Mouse (Mus musculus) kidney, embryonic 16.5 days (tissue): Measurements from ENCODE around the gene C1qtnf6. TPM values are rescaled to one million over a fixed set of nuclear protein-coding genes. Genes with fewer than 3 reads are reported as not detected.
A peak's percentile ranks its signal among the peaks of the same experiment; 100 is the strongest.

ENCODE experiments used
- ATAC-seq: fragments of 200-750 bp; cut with Nextera tagmentation; 2 replicates; pipeline ENCODE4 v1.8.0; 2017; ENCODE audit warnings: moderate TSS enrichment; ENCODE audit not compliant: low FRiP score, low TSS enrichment
- H3K27ac ChIP-seq: fragments of 300-500 bp; sonication (generic); 2 replicates; pipeline ENCODE4 v1.5.1; 2014; ENCODE audit warnings: low read length
- H3K27me3 ChIP-seq: fragments of 300-500 bp; sonication (generic); 2 replicates; pipeline ENCODE4 v1.6.1; 2014; ENCODE audit warnings: low read length, control low read depth, mixed read lengths; ENCODE audit not compliant: insufficient read depth
- H3K36me3 ChIP-seq: fragments of 300-500 bp; sonication (generic); 2 replicates; pipeline ENCODE4 v1.6.1; 2014; ENCODE audit warnings: low read length, control low read depth, mixed read lengths; ENCODE audit not compliant: insufficient read depth
- H3K4me1 ChIP-seq: fragments of 300-500 bp; sonication (generic); 2 replicates; pipeline ENCODE4 v1.6.1; 2014; ENCODE audit warnings: low read length, control low read depth, mixed read lengths; ENCODE audit not compliant: insufficient read depth
- H3K4me2 ChIP-seq: fragments of 300-500 bp; sonication (generic); replicated peaks from 2 replicates; pipeline ENCODE4 v1.6.1; 2014; ENCODE audit warnings: low read depth, low read length
- H3K4me3 ChIP-seq: fragments of 300-500 bp; sonication (generic); 2 replicates; pipeline ENCODE4 v1.5.1; 2014; ENCODE audit warnings: mild to moderate bottlenecking, low read length
- H3K9ac ChIP-seq: fragments of 300-500 bp; sonication (generic); replicated peaks from 2 replicates; pipeline ENCODE4 v1.6.1; 2014; ENCODE audit warnings: low read length
- H3K9me3 ChIP-seq: fragments of 300-500 bp; sonication (generic); 2 replicates; pipeline ENCODE4 v1.6.1; 2016; ENCODE audit warnings: low read length, control low read depth
- WGBS: fragments of 180-500 bp; shearing (Covaris S2); extraction: QIAGEN DNeasy Blood & Tissue Kit; methylation state at CpG from one replicate; pipeline ENCODE4 v1.1.7; 2014; 5-methylcytosine and 5-hydroxymethylcytosine counted together
- polyA plus RNA-seq: library from polyadenylated mRNA; unstranded; fragments of >200 nt; fragmentation: Nextera tagmentation; extraction: Ambion mirVana; gene quantifications from 2 replicates; pipeline ENCODE4 v1.2.1, GENCODE M21; 2015

The C1qtnf6 gene
- polyA plus RNA-seq, 1 experiment from 2014 or later = 33.7 TPM

GRCm38 (mm10) chr15:78563344-78563743, 32.1 kb upstream of the C1qtnf6 start:
- H3K27ac ChIP-seq = no peak overlapping the region
- H3K4me1 ChIP-seq = no peaks in the 10 kb centered on the region
- H3K27me3 ChIP-seq = no peaks in the 10 kb centered on the region
- WGBS = 91% methylated on average over 3 of the region's 3 CpGs
- no peak for ATAC-seq
- H3K4me2 ChIP-seq = no peak overlapping the region
- H3K36me3 ChIP-seq = no peaks in the 10 kb centered on the region
- no peaks in the 10 kb centered on the region for H3K9me3 ChIP-seq
- no peak overlapping the region for H3K9ac ChIP-seq
- H3K4me3 ChIP-seq = no peak overlapping the region

GRCm38 (mm10) chr15:78559141-78559979, 28.1 kb upstream of the C1qtnf6 start:
- no peak overlapping the region for H3K9ac ChIP-seq
- no peak for ATAC-seq
- 48% methylated on average over 11 of the region's 11 CpGs for WGBS
- H3K4me2 ChIP-seq = no peak overlapping the region
- H3K27ac ChIP-seq = no peak overlapping the region
- no peaks in the 10 kb centered on the region for H3K4me1 ChIP-seq
- H3K36me3 ChIP-seq = no peaks in the 10 kb centered on the region
- H3K27me3 ChIP-seq = no peaks in the 10 kb centered on the region
- no peak overlapping the region for H3K4me3 ChIP-seq
- H3K9me3 ChIP-seq = no peaks in the 10 kb centered on the region

DNA sequence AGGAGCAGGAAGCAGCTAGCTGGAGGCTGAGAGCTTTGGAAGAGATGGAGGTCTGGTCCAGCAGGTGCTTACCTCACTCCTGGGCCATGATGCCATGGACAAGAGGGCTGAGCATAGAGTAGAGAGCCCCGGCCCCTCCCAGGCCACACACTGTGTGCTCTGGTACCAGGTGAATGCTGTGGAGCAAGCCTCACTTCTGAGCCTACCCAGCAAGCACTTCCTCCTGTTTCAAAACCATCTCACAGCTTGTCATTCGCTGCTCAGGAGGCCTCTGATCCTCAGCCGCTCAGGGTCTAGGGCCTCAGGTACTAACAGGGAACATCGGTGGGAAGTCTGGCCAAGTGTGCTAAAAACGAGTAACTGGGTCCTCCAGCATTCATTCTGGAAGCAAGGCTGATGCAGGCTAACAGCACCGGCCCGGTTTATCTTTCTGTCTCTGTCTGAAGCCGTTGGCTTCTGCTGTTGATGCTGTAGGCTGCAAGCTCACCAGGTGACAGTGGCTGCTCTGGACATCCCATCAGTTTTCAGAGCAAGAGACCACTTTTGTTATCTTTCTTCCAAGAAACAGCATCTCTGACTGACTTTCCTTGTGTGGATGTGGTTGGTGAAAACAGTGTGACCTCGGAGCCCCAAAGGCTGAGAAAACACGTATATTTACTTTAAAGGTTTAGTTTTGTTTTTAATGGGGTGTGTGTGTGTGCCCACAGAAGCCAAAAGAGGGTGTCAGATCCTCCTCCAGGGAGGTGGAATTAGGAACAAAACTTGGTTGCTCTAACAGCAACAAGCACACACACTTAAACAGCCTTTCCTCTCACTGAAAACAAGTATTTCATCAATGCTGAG, 26.7 kb upstream of the C1qtnf6 start:
- Histone ChIP-seq H3K4me3 (no peak overlapping the region), H3K9me3 (peaks cover 6% of the 10 kb centered on the region; the same call in 1 of the 2 replicates), H3K27ac (no peak overlapping the region), H3K36me3 (no peaks in the 10 kb centered on the region), H3K4me2 (no peak overlapping the region), H3K4me1 (no peaks in the 10 kb centered on the region), H3K9ac (no peak overlapping the region), H3K27me3 (no peaks in the 10 kb centered on the region)
- no peak for ATAC-seq
- 62% methylated on average over 10 of the region's 10 CpGs for WGBS

DNA sequence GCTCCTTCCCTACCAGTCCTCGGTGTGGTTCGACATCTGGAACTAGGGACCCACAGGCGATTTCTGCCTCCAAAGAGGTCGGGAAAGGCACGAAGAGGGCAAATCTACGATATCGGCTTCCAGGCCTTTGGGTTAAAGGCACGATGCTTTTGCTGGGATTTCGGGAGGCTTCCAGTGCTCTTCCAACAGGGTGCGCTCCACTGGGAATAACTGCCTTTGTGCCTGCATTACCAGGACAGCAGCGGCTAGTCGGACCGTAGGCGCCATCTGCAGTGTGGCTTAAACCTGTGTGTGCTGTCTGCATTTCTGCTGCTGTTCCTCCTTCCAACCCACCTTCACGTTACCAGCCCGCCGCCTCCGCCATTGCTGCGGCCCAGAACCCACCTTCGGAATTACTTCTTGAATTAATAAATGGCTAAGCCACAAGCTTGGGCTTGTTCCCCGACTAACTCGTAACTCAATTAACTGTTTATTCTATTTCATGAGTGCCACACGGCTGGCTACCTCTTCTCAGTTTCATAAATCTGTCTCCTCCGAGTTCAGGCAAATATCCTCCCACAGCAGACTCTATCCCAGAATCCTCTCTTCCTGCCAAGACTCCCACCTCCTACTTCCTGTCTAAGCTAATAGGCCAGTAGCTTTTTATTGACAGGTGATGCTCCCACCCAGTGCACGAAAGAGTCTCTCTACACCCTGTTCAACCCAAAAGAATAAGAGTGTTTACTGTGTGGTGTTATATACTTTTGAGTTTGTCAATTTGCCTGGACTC, 23.5 kb upstream of the C1qtnf6 start:
- H3K27ac ChIP-seq = no peak overlapping the region
- no peaks in the 10 kb centered on the region for H3K36me3 ChIP-seq
- no peaks in the 10 kb centered on the region for H3K4me1 ChIP-seq
- ATAC-seq = no peak
- H3K9me3 ChIP-seq = peaks cover 16% of the 10 kb centered on the region; the same call in 1 of the 2 replicates
- WGBS = 59% methylated on average over 25 of the region's 25 CpGs
- no peaks in the 10 kb centered on the region for H3K27me3 ChIP-seq
- 0 out of 2 replicates have a peak overlapping the region, but pooled peaks have one; percentile 5 for H3K9ac ChIP-seq
- peak overlapping the region; percentile 10 for H3K4me3 ChIP-seq
- peak overlapping the region; percentile 40 for H3K4me2 ChIP-seq

GRCm38 (mm10) chr15:78549189-78549734, 18.0 kb upstream of the C1qtnf6 start:
- Histone ChIP-seq H3K4me3 (no peak overlapping the region), H3K9ac (no peak overlapping the region), H3K9me3 (peaks cover 16% of the 10 kb centered on the region; the same call in 1 of the 2 replicates), H3K36me3 (no peaks in the 10 kb centered on the region), H3K27me3 (no peaks in the 10 kb centered on the region), H3K4me1 (peaks cover 10% of the 10 kb centered on the region), H3K27ac (no peak overlapping the region), H3K4me2 (no peak overlapping the region)
- ATAC-seq = no peak
- 66% methylated on average over 4 of the region's 4 CpGs for WGBS

DNA sequence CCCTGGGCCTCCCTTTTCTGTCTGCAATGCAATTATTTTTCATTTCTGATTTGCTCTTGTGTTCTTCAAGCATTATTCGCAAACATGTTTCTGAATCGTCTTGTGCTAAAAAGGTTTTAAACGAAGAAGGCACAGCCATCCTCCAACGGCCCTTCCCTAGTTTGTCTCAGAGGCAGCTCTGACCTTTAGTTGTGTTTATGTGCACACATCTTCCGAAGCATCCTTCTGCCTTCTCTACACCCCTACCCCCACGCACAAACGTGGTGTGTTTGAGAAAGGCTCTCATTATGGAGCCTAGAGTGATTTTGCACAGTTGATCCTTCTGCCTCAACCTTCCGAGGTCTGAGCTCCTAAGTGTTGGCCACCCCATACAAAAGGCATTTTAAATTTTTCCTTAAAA, 17.5 kb upstream of the C1qtnf6 start:
- no peak for ATAC-seq
- H3K4me3 ChIP-seq = no peak overlapping the region

GRCm38 (mm10) chr15:78548336-78548665, 17.1 kb upstream of the C1qtnf6 start:
- no peak overlapping the region for H3K4me2 ChIP-seq
- no peak overlapping the region for H3K27ac ChIP-seq
- WGBS = 38% methylated on average over 3 of the region's 3 CpGs
- peaks cover 14% of the 10 kb centered on the region for H3K4me1 ChIP-seq
- H3K36me3 ChIP-seq = no peaks in the 10 kb centered on the region
- H3K4me3 ChIP-seq = no peak overlapping the region
- H3K9me3 ChIP-seq = peaks cover 13% of the 10 kb centered on the region; the same call in 1 of the 2 replicates
- H3K9ac ChIP-seq = no peak overlapping the region
- no peaks in the 10 kb centered on the region for H3K27me3 ChIP-seq
- 0 out of 2 replicates have a peak, but pooled peaks have one; percentile 11 for ATAC-seq

More for the DNA sequence above, 17.5 kb upstream of the C1qtnf6 start:
- Histone ChIP-seq H3K27me3 (no peaks in the 10 kb centered on the region), H3K4me1 (peaks cover 14% of the 10 kb centered on the region), H3K9ac (no peak overlapping the region), H3K27ac (no peak overlapping the region), H3K9me3 (peaks cover 16% of the 10 kb centered on the region; the same call in 1 of the 2 replicates), H3K4me2 (no peak overlapping the region), H3K36me3 (no peaks in the 10 kb centered on the region)
- WGBS = 54% methylated on average over 8 of the region's 8 CpGs

DNA sequence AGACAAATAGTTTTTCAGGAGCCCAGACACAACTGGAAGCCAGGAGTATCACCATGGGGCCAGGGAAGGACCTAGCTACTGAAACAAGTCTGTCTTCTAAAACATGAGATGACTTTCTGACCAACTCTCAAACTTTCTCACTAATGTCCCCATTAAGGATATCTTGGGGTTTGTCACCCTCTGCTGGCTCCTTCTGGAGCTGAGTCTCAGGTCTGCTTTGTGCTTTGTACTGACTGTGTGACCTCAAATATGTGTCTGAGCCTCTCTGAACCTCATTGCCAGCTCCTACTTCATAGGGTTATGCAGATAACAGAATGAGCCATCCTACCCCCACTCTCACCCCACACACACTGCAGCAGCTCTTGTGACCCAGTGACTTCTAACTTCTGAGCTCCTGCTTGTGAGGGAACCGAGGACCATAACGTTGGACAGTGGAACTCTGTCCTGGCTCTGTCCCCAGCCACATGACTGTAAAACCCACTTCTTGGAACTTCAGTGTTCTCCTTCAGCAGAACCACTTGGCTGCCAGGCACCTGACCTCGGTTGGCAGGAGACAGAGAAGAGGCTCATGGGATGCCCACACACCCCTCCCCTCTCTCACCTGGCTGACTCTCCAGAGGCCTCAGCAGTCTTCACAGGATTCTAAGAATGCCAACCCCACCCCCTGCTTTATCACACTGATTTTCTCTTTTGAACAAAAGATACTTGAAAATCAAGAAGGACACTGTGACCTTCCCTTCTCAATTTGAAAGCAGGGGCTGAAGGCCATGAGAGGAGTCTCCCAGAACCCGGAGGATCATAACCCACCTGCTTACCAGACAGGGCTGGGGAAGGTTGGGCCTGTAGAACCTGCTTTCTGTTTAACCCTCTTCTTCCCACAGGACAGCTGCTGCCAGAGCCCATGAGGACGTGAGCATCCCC, 16.5 kb upstream of the C1qtnf6 start:
- Histone ChIP-seq H3K27me3 (no peaks in the 10 kb centered on the region), H3K36me3 (no peaks in the 10 kb centered on the region), H3K9ac (no peak overlapping the region), H3K4me3 (no peak overlapping the region), H3K4me1 (peaks cover 14% of the 10 kb centered on the region), H3K27ac (no peak overlapping the region), H3K4me2 (no peak overlapping the region), H3K9me3 (peaks cover 10% of the 10 kb centered on the region; the same call in 1 of the 2 replicates)
- 41% methylated on average over 5 of the region's 5 CpGs for WGBS
- no peak for ATAC-seq
